Mouse (Mus musculus): ENCODE measurements at regions not wholly inside any gene's neighbourhood (a gene's known extent, or its start where the extent isn't known, plus 50 kb on each side); places are given as distances from the start of the nearest gene placed in this dataset.

GRCm38 (mm10) chr15:59261380-59261779 lies 372.3 kb downstream of the Gm49356 start:
- Histone ChIP-seq H3K27me3 (ENCODE audit: insufficient read depth, low read length) (no peaks in the 10 kb centered on the region), H3K9ac (no peak overlapping the region), H3K36me3 (ENCODE audit: insufficient read depth) (no peaks in the 10 kb centered on the region), H3K27ac (ENCODE audit: low read depth, low read length) (no peak overlapping the region), H3K9me3 (ENCODE audit: low read length) (no peaks in the 10 kb centered on the region), H3K4me1 (ENCODE audit: insufficient read depth) (no peaks in the 10 kb centered on the region), H3K4me3 (ENCODE audit: low read depth, low read length) (no peak overlapping the region), H3K4me2 (ENCODE audit: low read depth) (no peak overlapping the region)
- ATAC-seq: no peak
- TF ChIP-seq CTCF (IDR thresholded peaks at IDR 0.05; ENCODE audit: low read depth): no peak
- no peak for DNase-seq
- WGBS: 77% methylated on average over 1 of the region's 1 CpGs

DNA sequence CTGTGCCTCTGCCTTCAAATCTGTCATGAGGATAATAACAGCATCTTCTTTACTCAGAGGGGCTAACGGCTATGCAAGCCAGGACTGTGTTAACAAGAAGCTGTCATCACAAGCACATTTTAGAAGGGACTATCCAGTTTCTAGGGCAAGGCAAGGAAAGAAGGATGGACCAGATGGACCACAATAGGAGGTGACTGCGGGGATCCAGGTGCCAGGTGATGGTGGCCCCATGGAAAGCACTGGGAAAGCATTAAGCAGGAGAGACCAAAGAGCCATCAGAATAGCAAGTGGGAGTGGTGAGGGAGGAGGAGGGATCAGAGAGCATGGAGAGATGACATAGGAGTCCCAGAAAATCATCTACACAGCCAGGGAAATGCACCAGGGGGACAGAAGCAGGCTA lies 373.3 kb downstream of the Gm49356 start:
- 80% methylated on average over 2 of the region's 2 CpGs for WGBS
- no peak for ATAC-seq

DNA sequence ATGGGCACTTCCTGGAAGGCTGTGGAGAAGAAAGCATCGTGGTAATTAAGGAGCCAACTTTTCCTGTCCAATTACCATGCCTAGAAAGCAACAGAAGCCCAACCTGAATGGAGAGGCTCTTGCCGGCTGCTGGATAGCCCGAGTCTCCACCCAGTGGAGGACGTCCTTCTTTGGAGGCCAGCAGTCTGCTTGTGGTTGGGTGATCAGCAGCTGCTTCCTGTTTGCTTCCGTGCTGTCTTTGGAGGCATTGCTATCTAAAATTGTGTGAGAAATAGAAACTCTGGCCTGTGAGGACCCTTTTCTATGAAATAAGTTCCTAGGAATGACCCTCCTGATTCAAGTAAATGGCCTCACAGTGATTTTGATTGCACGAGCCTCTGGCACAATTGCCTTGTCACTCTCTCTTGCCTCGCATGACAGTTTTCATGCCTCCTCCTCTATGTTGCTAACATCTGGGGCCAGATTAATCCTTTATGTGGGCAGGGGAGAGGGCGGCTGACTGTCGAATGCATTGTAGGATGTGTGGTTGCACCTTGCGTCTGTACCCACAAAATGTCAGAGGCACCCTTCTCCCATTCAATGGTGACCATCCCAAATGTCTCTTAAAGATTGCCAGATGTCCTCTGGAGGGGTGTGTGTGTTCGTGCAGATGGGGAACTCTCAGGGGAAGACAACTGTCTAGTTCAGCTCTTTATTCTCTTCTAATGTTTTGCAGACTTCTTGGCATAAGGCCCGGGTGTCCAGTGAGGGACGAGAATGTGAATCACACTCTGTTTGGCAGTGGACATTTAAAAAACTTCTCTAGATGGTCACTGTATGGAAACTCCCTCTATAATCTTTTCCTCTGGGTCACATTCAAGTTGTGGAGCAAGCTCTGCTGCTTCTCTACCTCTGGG lies 374.6 kb downstream of the Gm49356 start:
- TF ChIP-seq CTCF (IDR thresholded peaks at IDR 0.05; ENCODE audit: low read depth): no peak
- Histone ChIP-seq H3K9ac (no peak overlapping the region), H3K27me3 (ENCODE audit: insufficient read depth, low read length) (no peaks in the 10 kb centered on the region), H3K9me3 (ENCODE audit: low read length) (no peaks in the 10 kb centered on the region), H3K27ac (ENCODE audit: low read depth, low read length) (no peak overlapping the region), H3K36me3 (ENCODE audit: insufficient read depth) (no peaks in the 10 kb centered on the region), H3K4me1 (ENCODE audit: insufficient read depth) (no peaks in the 10 kb centered on the region), H3K4me3 (ENCODE audit: low read depth, low read length) (no peak overlapping the region), H3K4me2 (ENCODE audit: low read depth) (no peak overlapping the region)
- DNase-seq: no peak
- WGBS: 68% methylated on average over 13 of the region's 13 CpGs
- ATAC-seq: no peak

More for the DNA sequence above, 373.3 kb downstream of the Gm49356 start:
- TF ChIP-seq CTCF (IDR thresholded peaks at IDR 0.05; ENCODE audit: low read depth): no peak
- H3K36me3 ChIP-seq (ENCODE audit: insufficient read depth): no peaks in the 10 kb centered on the region
- no peak overlapping the region for H3K9ac ChIP-seq
- H3K27ac ChIP-seq (ENCODE audit: low read depth, low read length): no peak overlapping the region
- H3K4me3 ChIP-seq (ENCODE audit: low read depth, low read length): no peak overlapping the region
- no peaks in the 10 kb centered on the region for H3K27me3 ChIP-seq (ENCODE audit: insufficient read depth, low read length)
- no peak for DNase-seq
- H3K9me3 ChIP-seq (ENCODE audit: low read length): no peaks in the 10 kb centered on the region
- no peak overlapping the region for H3K4me2 ChIP-seq (ENCODE audit: low read depth)
- H3K4me1 ChIP-seq (ENCODE audit: insufficient read depth): no peaks in the 10 kb centered on the region

All from forebrain, postnatal 0 days (tissue).